Mouse (Mus musculus) stomach, embryonic 16.5 days (tissue): ENCODE data around the gene Cyp39a1. TPM values are rescaled to one million over a fixed set of nuclear protein-coding genes. Genes with fewer than 3 reads are reported as not detected.

ENCODE experiments used
- ATAC-seq: fragments of 200-750 bp; cut with Nextera tagmentation; 2 replicates; pipeline ENCODE4 v1.8.0; 2017; ENCODE audit warnings: moderate number of reproducible peaks, moderate TSS enrichment; ENCODE audit not compliant: insufficient read depth, low FRiP score
- H3K27ac ChIP-seq: fragments of 300-500 bp; sonication (generic); 2 replicates; pipeline ENCODE4 v1.5.1; 2014; ENCODE audit warnings: low read length
- H3K27me3 ChIP-seq: fragments of 300-500 bp; sonication (generic); 2 replicates; pipeline ENCODE4 v1.6.1; 2014; ENCODE audit warnings: low read length, control low read depth, mixed read lengths; ENCODE audit not compliant: control insufficient read depth, insufficient read depth
- H3K36me3 ChIP-seq: fragments of 300-500 bp; sonication (generic); 2 replicates; pipeline ENCODE4 v1.6.1; 2014; ENCODE audit warnings: low read length; ENCODE audit not compliant: control insufficient read depth, insufficient read depth
- H3K4me1 ChIP-seq: fragments of 300-500 bp; sonication (generic); 2 replicates; pipeline ENCODE4 v1.6.1; 2014; ENCODE audit warnings: low read length, control low read depth, mixed read lengths; ENCODE audit not compliant: control insufficient read depth, insufficient read depth
- H3K4me2 ChIP-seq: fragments of 300-500 bp; sonication (generic); 2 replicates; pipeline ENCODE4 v1.6.1; 2014; ENCODE audit warnings: low read depth, low read length, mixed read lengths
- H3K4me3 ChIP-seq: fragments of 300-500 bp; sonication (generic); replicated peaks from 2 replicates; pipeline ENCODE4 v1.5.1; 2014; ENCODE audit warnings: mild to moderate bottlenecking, low read length
- H3K9ac ChIP-seq: fragments of 300-500 bp; sonication (generic); 2 replicates; pipeline ENCODE4 v1.6.1; 2014; ENCODE audit warnings: low read length
- H3K9me3 ChIP-seq: fragments of 300-500 bp; sonication (generic); replicated peaks from 2 replicates; pipeline ENCODE4 v1.6.1; 2016; ENCODE audit warnings: low read length, control low read depth; ENCODE audit not compliant: control insufficient read depth
- WGBS: fragments of 180-500 bp; shearing (Covaris S2); extraction: QIAGEN DNeasy Blood & Tissue Kit; methylation state at CpG from one replicate; pipeline ENCODE4 v1.1.7; 2014; 5-methylcytosine and 5-hydroxymethylcytosine counted together
- polyA plus RNA-seq: library from polyadenylated mRNA; unstranded; fragments of >200 nt; fragmentation: Nextera tagmentation; extraction: Ambion mirVana; gene quantifications from 2 replicates; pipeline ENCODE4 v1.2.1, GENCODE M21; 2015

The Cyp39a1 gene
- polyA plus RNA-seq, 1 experiment from 2014 or later = 28.0 TPM

DNA sequence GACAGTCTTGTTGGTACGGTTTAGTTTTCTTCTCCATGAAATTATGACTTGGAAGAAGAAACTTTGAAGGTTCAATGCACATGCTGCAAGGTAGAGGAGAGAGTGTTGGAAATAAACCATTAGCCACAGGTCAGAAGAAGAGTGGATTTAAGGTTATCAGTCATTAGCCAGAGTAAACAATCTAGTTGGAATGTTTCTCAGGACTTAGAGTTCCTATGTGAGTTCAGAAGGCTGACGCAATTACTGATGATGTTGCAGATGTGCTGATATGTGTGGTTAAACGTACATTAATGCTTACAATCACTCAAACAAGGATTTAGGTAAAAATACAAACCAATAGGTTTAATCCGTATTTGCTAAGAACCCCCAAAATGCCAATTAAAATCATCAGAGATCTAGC lies 4.7 kb downstream of the Cyp39a1 start:
- H3K9me3 ChIP-seq = no peaks in the 10 kb centered on the region
- no peaks in the 10 kb centered on the region for H3K36me3 ChIP-seq
- H3K9ac ChIP-seq = no peak overlapping the region
- no peak overlapping the region for H3K4me3 ChIP-seq
- no peaks in the 10 kb centered on the region for H3K27me3 ChIP-seq
- H3K4me2 ChIP-seq = no peak overlapping the region
- WGBS = 46% methylated on average over 4 of the region's 4 CpGs
- no peak for ATAC-seq
- H3K27ac ChIP-seq = no peak overlapping the region
- H3K4me1 ChIP-seq = peaks cover 18% of the 10 kb centered on the region

DNA sequence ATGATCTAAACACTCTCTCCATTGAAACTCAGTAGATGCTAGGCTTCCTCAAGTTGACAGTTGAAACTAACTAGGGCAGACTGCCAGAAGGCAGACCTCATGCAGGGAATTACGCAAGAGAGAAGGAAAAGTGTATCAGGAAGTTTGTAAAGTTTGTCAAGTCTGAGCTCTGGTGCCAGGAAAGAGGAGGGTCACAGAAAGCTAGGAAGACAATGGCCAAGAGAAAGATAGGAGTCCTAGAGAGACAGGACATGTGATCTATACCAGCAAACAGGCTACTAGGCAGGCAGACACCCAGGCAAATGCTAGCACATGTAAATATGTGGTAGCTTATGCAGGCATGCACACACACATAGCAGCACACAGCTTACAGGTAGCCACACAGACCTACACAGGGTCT lies 8.0 kb downstream of the Cyp39a1 start:
- ATAC-seq = no peak
- 41% methylated on average over 1 of the region's 1 CpGs for WGBS
- H3K36me3 ChIP-seq = 0 out of 2 replicates have a peak, but pooled peaks cover 4% of the 10 kb centered on the region

DNA sequence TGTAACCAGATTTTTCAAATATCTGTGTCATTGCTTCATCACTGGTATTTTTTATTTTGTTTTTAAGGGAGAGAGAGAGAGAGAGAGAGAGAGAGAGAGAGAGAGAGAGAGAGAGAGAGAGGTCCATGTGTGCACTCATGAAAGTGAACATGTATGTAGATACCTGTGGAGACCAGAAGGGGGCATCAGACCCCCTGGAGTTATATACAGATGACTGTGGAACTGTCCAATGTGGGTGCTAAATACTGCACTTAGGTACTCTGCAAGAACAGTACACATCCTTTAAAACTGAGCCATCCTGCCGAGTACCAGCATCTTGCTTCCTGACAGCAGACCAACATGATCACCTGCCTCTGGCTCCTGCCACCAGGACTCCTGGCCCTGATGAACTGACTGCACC lies 9.0 kb downstream of the Cyp39a1 start:
- 82% methylated on average over 1 of the region's 1 CpGs for WGBS
- H3K4me1 ChIP-seq = 0 out of 2 replicates have a peak, but pooled peaks cover 6% of the 10 kb centered on the region

More for the DNA sequence above, 8.0 kb downstream of the Cyp39a1 start:
- no peak overlapping the region for H3K27ac ChIP-seq
- no peaks in the 10 kb centered on the region for H3K27me3 ChIP-seq
- H3K9ac ChIP-seq = no peak overlapping the region
- no peaks in the 10 kb centered on the region for H3K9me3 ChIP-seq
- no peak overlapping the region for H3K4me3 ChIP-seq
- 0 out of 2 replicates have a peak, but pooled peaks cover 6% of the 10 kb centered on the region for H3K4me1 ChIP-seq
- H3K4me2 ChIP-seq = no peak overlapping the region

DNA sequence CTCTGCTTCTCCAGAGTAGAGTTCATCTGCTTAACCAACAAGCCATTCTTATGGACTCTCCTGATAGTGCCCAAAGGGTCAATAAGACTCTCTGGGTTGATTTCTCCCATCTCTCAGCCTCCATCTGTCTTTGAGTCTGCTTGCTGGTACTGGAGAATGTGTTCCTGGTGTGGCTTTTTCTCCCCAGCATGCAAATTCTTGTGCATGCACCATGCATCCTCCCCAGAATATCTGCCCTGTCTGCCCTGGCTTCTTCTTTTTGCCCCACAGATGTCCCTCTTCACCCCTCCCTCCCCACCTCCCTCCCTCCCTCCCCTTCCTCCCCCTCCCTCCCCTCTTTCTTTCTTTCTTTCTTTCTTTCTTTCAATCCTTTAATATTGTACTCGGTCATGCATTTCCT lies 10.1 kb downstream of the Cyp39a1 start:
- Histone ChIP-seq H3K9me3 (no peaks in the 10 kb centered on the region), H3K4me2 (no peak overlapping the region), H3K4me1 (0 out of 2 replicates have a peak, but pooled peaks cover 6% of the 10 kb centered on the region), H3K9ac (no peak overlapping the region), H3K4me3 (no peak overlapping the region), H3K27me3 (no peaks in the 10 kb centered on the region), H3K36me3 (0 out of 2 replicates have a peak, but pooled peaks cover 6% of the 10 kb centered on the region), H3K27ac (no peak overlapping the region)
- 33% methylated on average over 1 of the region's 1 CpGs for WGBS
- ATAC-seq = no peak

More for the DNA sequence above, 9.0 kb downstream of the Cyp39a1 start:
- H3K9me3 ChIP-seq = no peaks in the 10 kb centered on the region
- H3K4me3 ChIP-seq = no peak overlapping the region
- H3K27ac ChIP-seq = no peak overlapping the region
- no peak overlapping the region for H3K9ac ChIP-seq
- no peak overlapping the region for H3K4me2 ChIP-seq
- no peak for ATAC-seq
- 0 out of 2 replicates have a peak, but pooled peaks cover 6% of the 10 kb centered on the region for H3K36me3 ChIP-seq
- H3K27me3 ChIP-seq = no peaks in the 10 kb centered on the region

DNA sequence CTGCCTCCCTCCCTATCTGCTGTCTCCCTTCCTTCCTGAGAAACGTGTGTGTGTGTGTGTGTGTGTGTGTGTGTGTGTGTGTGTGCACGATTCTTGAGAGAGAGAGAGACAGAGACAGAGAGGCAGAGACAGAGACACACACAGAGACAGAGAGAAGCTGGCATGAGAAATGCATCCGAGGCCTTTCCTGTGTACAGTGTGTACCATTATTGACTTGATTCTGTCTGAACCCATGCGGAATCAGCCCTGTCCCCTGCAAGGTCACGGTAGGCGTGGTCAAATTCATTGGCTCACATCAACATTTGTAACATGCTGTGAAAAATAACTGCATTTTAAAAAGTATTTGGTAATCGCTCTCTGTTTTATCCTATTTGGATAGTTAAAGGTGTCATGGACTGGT lies 16.9 kb downstream of the Cyp39a1 start:
- H3K9me3 ChIP-seq = no peaks in the 10 kb centered on the region
- H3K27me3 ChIP-seq = no peaks in the 10 kb centered on the region
- H3K27ac ChIP-seq = no peak overlapping the region
- no peak overlapping the region for H3K9ac ChIP-seq
- no peaks in the 10 kb centered on the region for H3K4me1 ChIP-seq
- no peak overlapping the region for H3K4me2 ChIP-seq
- no peak overlapping the region for H3K4me3 ChIP-seq
- no peak for ATAC-seq
- 0 out of 2 replicates have a peak, but pooled peaks cover 6% of the 10 kb centered on the region for H3K36me3 ChIP-seq
- WGBS = 85% methylated on average over 6 of the region's 7 CpGs

DNA sequence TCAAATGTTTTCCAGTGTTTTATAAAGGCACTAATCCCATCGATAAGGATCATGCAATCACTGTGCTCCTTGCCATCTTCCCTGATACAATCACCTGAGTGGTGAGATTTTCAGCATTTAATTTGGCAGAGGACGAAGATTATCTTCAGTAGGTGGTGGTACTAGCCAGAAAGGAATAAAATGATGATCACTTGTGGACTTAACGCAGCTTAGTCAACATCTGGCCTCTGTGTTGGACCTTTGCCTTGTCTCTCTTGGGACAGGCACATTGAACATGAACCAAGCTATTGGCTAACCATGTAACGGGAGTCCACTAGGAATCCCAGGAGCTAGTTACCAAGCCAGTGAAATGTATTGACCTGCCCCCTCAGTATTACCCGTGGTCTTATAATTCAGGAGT lies 17.4 kb downstream of the Cyp39a1 start:
- Histone ChIP-seq H3K36me3 (0 out of 2 replicates have a peak, but pooled peaks cover 6% of the 10 kb centered on the region), H3K27me3 (no peaks in the 10 kb centered on the region), H3K9me3 (no peaks in the 10 kb centered on the region), H3K9ac (no peak overlapping the region), H3K4me1 (no peaks in the 10 kb centered on the region), H3K4me2 (no peak overlapping the region), H3K4me3 (no peak overlapping the region), H3K27ac (no peak overlapping the region)
- WGBS = 94% methylated on average over 5 of the region's 5 CpGs
- no peak for ATAC-seq

DNA sequence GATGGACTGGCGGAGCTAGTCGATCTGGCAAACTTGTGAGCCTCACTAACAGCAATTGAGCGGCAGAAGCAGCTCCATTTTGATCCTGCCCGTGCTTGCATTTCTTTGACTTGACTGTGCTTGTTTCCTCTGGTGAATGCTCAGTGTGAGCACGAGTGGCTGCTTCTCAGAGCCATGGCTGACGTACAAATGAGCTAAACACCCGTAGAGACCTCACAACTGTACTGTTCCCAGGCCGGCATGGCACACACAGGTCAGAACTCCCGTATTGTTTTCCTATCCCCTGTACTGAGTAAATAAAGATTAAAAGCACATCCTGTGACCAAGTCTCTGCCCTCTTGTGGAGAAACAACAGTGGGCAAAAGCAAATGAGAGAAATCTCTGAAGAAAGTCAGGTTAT lies 22.4 kb downstream of the Cyp39a1 start:
- peaks cover 10% of the 10 kb centered on the region for H3K36me3 ChIP-seq
- no peaks in the 10 kb centered on the region for H3K9me3 ChIP-seq
- H3K4me1 ChIP-seq = no peaks in the 10 kb centered on the region
- no peaks in the 10 kb centered on the region for H3K27me3 ChIP-seq
- no peak overlapping the region for H3K9ac ChIP-seq
- ATAC-seq = peak; percentile 33; the same call in 1 of the 2 replicates
- no peak overlapping the region for H3K4me3 ChIP-seq
- H3K4me2 ChIP-seq = no peak overlapping the region
- no peak overlapping the region for H3K27ac ChIP-seq
- 68% methylated on average over 9 of the region's 9 CpGs for WGBS

DNA sequence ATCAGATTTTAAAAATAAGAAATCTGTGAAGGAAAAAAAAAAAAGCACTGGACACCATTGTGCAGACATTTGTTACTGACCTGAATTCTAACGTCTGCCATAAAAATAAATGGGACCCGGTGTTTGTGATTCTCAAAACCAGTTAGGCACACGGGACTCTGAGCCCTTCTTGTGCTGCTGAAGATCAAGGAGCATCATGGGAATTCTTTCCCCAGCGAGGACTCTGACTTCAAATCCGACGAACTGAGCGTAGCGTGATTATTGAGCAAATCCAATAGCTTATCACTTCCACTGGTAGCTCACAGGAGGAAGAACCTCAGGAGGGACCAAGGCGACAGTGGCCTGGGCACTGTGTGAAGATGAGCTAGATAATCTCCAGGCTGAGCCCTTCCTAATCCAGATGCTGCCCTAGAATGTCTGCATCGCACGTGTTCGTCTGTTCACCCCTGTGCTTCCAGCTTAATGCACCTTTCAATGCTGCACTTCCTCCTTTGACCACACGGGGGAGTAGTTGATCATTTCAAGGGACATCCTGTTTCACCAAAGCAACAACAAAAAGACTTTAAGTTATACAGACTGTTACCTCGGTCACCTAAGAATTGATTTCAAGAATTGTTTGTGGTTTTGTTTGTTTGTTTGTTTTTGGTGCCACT lies 31.9 kb downstream of the Cyp39a1 start:
- H3K27ac ChIP-seq = no peak overlapping the region
- H3K4me2 ChIP-seq = no peak overlapping the region
- peaks cover 4% of the 10 kb centered on the region; the same call in 1 of the 2 replicates for H3K36me3 ChIP-seq
- 39% methylated on average over 14 of the region's 14 CpGs for WGBS
- ATAC-seq = no peak
- no peak overlapping the region for H3K9ac ChIP-seq
- H3K4me1 ChIP-seq = no peaks in the 10 kb centered on the region
- H3K27me3 ChIP-seq = no peaks in the 10 kb centered on the region
- H3K4me3 ChIP-seq = no peak overlapping the region
- no peaks in the 10 kb centered on the region for H3K9me3 ChIP-seq

DNA sequence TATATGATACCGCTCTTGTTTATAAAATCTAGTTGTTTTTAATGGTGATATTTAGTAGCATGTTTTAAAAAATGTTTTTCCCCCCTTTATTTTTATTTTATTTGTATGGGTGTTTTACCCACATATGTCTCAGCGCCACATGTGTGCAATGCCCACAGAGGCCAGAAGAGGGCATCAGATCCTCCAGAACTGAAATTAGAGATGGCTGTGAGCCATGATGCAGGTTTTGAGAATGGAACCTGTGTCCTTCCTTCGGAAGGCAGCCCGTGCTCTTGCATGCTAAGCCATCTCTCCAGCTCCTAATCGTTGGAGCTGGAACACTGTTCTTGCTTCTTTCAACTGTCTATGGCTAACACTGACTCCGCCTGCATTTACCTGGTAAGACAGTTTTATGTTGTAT lies 33.8 kb downstream of the Cyp39a1 start:
- Histone ChIP-seq H3K4me3 (no peak overlapping the region), H3K27me3 (no peaks in the 10 kb centered on the region), H3K27ac (no peak overlapping the region), H3K9me3 (no peaks in the 10 kb centered on the region), H3K4me1 (no peaks in the 10 kb centered on the region), H3K36me3 (peaks cover 3% of the 10 kb centered on the region; the same call in 1 of the 2 replicates), H3K9ac (no peak overlapping the region), H3K4me2 (no peak overlapping the region)
- 71% methylated on average over 6 of the region's 6 CpGs for WGBS
- no peak for ATAC-seq
